Mouse (Mus musculus) monocyte, adult 2 months (primary cell): ENCODE measurements around the gene Cdt1.
"Not testable (repeated sequence)": the region's sequence is repeated elsewhere in the genome, so short reads cannot be mapped to it uniquely, and the experiment has no call there.

Experiments
- DNase-seq, 2 experiments: peaks; one replicate each; pipeline ENCODE4 v3.0.0; 2022; ENCODE audit warnings: low spot score in 2 of 2, low read depth in 1 of 2

The Cdt1 gene

DNA sequence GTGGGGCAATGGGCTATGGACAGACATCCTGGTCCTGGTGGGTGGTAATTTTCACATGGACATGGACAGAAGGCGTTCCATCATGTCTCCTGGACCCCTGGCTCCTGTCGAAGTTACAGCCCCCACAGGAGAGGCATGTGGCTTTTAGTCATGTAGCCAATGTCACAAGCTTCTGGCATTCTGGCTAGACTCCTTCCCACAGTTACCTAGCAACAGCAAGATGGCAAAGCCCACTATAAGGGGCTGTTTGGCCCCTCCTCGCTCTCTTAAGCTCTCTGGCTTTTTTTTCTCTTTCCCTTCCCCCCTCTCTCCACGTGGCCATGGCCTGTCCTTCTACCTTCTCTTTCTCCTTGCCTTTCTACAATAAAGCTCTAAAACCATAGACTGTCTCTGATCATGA is 5.4 kb downstream of the Cdt1 start:
- DNase-seq = not testable (repeated sequence)

DNA sequence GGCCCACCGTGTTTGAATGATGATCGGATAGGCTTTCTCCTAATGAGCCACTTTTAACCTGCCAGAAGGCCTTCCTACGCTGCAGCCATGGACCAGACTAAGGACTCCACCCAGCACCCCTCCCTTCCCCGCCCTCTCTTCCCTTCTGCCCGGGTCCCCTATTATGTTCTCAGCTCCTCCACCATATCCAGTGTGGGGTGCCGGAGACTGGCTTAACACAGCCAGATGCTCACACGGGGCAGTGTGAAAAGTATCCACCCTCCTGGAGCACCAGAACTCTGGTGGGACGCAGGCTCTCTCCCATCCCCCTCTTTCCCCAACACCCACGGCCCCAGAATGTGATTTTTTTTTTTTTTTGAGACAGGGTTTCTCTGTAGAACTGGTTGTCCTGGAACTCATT is 5.8 kb downstream of the Cdt1 start:
- no peak for DNase-seq

DNA sequence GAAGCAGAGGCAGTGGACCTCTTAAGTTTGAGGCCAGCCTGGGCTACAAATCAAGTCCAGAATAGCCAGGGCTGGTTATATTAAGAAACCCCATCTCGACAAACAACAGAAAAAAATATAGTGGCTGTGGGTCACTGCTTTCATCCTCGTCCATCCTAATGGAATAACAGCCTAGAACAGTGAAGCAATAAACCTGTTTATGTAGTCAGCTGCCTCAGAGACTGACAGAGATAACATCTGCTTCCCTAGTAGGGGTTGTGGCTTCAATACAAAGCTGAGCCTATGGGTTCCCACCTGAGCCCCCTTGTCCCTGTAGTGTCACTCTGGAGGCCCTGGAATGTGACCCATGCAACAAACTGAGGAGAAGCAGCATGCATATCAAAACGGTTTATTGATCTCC is 6.4 kb downstream of the Cdt1 start:
- no peak for DNase-seq

DNA sequence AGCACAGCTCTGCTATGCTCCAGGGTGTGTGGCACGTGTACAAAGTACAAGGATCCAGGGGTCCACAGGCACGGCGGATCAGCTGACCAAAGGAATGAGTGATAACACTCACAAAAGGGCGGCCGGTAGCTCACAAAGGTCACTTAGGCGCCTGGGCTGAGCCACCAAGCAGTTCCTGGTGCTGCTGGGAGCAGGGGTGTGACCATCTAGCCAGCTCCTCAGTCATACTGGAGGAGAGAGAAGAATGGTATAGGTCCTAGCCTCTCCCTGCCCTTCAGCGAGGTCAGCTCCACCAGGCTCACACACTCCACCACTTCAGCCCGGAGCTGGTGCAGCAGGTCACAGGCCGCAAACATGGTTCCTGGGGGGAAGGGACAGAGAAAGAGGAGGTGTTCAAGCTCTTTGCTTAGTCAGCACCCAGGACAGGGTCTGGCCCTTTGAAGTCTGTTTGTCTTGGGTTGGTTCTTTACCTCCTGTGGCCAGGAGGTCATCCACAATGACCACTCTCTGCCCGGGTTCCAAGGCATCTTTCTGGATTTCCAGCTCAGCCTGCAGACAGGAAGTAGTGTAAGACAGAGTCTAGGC is 6.9 kb downstream of the Cdt1 start:
- no peak for DNase-seq

- no peak for DNase-seq
Observed at GRCm38 (mm10) chr8:122575286-122575685, 7.5 kb downstream of the Cdt1 start.

- DNase-seq = no peak
Observed at GRCm38 (mm10) chr8:122575735-122576647, 8.2 kb downstream of the Cdt1 start.

DNA sequence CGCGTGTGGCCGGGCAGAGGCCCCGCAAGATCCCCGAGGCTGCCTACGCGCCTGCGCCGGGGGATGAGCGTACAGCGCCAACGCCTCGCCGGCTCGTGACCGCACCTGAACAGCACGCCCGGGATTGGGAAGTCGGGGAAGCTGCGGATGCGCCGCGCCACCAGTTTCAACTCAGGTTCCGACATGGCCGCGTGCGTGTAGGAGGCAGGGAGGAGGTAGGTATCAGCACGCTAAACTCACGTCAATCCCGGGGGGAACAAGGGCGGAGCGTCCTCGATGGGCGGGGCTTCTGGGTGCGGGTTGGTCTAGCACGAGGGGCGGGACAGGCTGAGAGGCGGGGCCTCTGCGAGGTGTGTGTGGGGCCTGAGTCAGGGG is 8.8 kb downstream of the Cdt1 start, which contains the start of gene Aprt:
Gene Aprt, minus strand, starts transcription at position 262 of the 375 bp plus-strand sequence.
- peak; percentile 70 to 87 for DNase-seq

DNA sequence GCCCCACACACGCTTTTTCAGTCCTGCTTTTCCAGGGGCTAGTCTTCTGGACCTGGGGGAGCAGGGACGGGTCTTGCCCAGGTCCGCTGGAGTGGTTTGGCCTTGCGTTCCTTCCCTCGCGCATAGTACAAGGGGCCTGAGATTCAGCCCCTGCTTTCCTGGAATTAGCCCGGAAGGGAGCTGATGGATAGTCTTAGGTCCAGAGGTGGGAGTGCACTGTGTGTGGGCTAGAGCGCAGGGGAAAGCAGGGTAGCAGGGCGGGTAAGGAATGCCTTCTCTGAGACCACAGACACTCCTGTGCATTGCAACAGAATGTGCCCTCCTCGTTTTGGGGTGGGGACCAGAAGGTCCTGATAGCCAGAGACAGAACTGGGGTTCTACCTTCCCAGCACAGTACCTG is 9.3 kb downstream of the Cdt1 start:
- DNase-seq = no peak

GRCm38 (mm10) chr8:122579196-122579595 is 11.4 kb downstream of the Cdt1 start:
- no peak for DNase-seq

GRCm38 (mm10) chr8:122580926-122581325 is 13.1 kb downstream of the Cdt1 start:
- DNase-seq = no peak

- no peak for DNase-seq
Observed at GRCm38 (mm10) chr8:122584981-122585380, 17.2 kb downstream of the Cdt1 start.

GRCm38 (mm10) chr8:122585411-122585891 is 17.6 kb downstream of the Cdt1 start:
- no peak for DNase-seq

GRCm38 (mm10) chr8:122586171-122586570 is 18.4 kb downstream of the Cdt1 start:
- DNase-seq = no peak

GRCm38 (mm10) chr8:122586749-122587148 is 18.9 kb downstream of the Cdt1 start:
- DNase-seq = no peak

- DNase-seq = peak in 1 of 2 experiments; percentile 51
Observed at GRCm38 (mm10) chr8:122593240-122593639, 25.4 kb downstream of the Cdt1 start.

GRCm38 (mm10) chr8:122593783-122594507 is 26.1 kb downstream of the Cdt1 start:
- no peak for DNase-seq

DNA sequence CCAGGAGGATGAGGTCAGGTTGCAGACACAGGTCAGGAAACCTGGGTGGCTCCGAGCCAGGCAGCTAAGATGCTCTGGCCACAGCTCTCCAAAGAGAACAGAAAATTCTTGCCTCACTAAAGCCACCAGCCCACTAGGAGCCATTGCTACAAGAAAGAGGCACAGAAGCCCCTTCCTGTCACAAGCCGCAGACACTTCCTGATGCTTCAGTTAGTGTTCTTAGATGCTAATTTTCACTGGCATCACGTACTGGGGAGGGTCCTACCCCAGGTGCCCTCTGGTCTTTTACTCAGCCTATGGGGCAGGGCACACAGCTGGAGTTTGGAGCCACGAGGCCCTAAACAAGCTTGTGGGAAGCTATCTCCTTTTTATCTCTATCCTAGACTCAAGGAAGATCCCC is 28.2 kb downstream of the Cdt1 start:
- DNase-seq = no peak

DNA sequence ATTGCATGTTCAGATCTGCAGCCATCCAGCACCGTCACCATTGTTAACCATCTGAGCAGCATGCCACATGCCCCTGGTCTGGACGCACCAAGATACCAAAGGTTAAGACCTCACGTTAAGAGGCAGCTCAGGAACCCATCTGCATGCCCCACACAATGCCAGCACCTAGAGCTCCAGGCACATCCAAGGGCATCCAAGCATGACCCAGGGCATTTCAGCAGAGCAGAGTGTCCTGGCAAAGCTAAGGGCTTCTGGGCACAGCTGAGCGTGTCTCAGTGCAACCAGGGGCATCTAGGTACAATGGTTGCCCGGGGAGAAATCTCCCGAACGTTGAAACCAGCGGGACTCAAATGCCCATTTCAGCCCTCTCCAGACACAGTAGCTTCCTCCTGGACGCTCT is 32.9 kb downstream of the Cdt1 start:
- DNase-seq = no peak

DNA sequence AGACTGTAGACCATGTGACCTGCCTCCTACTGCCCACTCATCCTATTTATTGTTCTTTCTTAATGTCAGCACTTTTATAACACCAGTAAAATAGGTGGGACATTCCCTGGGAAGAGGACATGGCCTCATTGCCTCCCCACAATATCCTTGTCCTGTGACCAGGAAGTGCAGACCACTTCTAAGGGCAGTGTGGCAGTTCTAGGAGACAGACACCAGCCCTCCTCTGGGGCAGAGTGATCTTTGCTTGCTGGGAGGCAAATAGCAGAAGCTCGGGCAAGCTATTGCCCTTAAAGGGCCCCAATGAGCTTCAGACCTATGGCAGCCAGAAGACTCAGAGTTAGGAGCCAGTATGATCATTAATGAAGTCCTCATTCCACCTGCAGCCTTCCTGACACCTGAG is 36.8 kb downstream of the Cdt1 start:
- DNase-seq = no peak

GRCm38 (mm10) chr8:122605367-122605766 is 37.6 kb downstream of the Cdt1 start:
- no peak for DNase-seq

- no peak for DNase-seq
Observed at GRCm38 (mm10) chr8:122606810-122607209, 39.0 kb downstream of the Cdt1 start.

- DNase-seq = no peak
Observed at GRCm38 (mm10) chr8:122610209-122610608, 42.4 kb downstream of the Cdt1 start.
